Comparison of ENCODE assay signal across 8 mouse cellular contexts in the genomic region with DNA sequence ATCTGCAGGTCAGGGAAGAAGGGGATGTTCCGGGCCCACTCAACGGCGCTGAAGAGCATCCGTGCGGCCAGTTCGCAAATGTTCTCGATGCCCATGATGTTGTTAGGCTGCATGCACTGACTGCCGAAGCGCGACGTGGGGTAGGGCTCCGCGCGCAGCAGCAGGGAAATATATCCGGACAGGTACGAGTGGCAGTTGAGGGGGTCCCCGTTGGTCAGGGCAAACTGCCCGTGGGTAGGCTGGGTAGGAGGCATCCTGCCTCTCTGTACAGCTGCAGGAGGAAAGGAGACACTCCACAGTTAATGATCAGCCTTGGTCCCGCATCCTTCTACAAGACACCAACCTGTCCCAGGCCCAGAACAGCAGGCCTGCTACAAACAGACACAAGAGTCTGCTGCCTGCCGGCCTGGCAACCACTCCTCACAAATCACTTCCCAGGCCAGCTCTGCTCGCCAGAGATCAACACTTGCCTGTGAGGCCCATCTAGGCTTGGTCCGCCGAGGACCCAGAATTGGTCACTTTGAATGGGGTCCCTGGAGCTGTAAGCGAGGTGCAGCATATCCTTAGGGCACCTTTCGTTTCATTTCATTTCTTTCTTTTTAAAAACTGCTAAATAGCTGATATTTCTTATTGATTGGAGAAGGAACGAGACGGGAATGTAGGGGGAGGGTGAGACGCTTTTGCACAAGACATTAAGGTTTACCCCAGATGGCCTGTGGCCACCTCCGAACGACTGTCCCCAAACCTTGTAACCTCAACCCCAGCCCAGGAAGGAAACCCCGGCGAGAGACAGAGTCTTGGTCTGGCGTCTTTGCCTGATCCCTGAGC. TPM values are rescaled to one million over a fixed set of nuclear protein-coding genes. Genes with fewer than 3 reads are reported as not detected.
A peak's percentile ranks its signal among the peaks of the same experiment; 100 is the strongest.
DNase-seq lines count a peak whose midpoint lies in the region; ATAC-seq and TF ChIP-seq lines count a peak whose summit lies in the region.

No protein-coding gene starts in this region.

- peaks cover 9% of the 10 kb centered on the region; the same call in 1 of the 2 replicates for H3K27me3 ChIP-seq in cerebellum, adult 2 months (ENCODE audit: control insufficient read depth, insufficient read depth, low read length)
- peaks cover 56% of the 10 kb centered on the region for H3K27me3 ChIP-seq in midbrain, embryonic 13.5 days

- TF ChIP-seq CTCF in cerebellum, adult 2 months (IDR thresholded peaks at IDR 0.05; ENCODE audit: borderline replicate concordance, insufficient read depth, low read depth, low read length), result no peak

- H3K9ac ChIP-seq in midbrain, embryonic 13.5 days (replicated peaks), result peak overlapping the region; percentile 95

- no peaks in the 10 kb centered on the region for H3K9me3 ChIP-seq in midbrain, embryonic 13.5 days

- ATAC-seq in midbrain, embryonic 13.5 days, result no peak
- ATAC-seq in inflammation-experienced regulatory T-cells, adult 6 months, result no peak

- no peak overlapping the region for H3K27ac ChIP-seq in cerebellum, adult 2 months (ENCODE audit: insufficient read depth, low read length)
- H3K27ac ChIP-seq in midbrain, embryonic 13.5 days, result peak overlapping the region; percentile 99

- peak overlapping the region; percentile 47 for H3K4me3 ChIP-seq in cerebellum, adult 2 months (replicated peaks; ENCODE audit: insufficient read depth, low read depth, low read length)
- peak overlapping the region; percentile 81 for H3K4me3 ChIP-seq in midbrain, embryonic 13.5 days (replicated peaks)

- H3K36me3 ChIP-seq in midbrain, embryonic 13.5 days, result 0 out of 2 replicates have a peak, but pooled peaks cover 9% of the 10 kb centered on the region

- no peaks in the 10 kb centered on the region for H3K4me1 ChIP-seq in cerebellum, adult 2 months (ENCODE audit: control insufficient read depth, insufficient read depth, low read length)
- peaks cover 15% of the 10 kb centered on the region; the same call in 1 of the 2 replicates for H3K4me1 ChIP-seq in midbrain, embryonic 13.5 days (replicated peaks)

- DNase-seq in cerebellum, adult 2 months, result no peak
- no peak for DNase-seq in cerebellum, postnatal 4 days (ENCODE audit: low spot score in 2 of 2)
- DNase-seq in urinary bladder, postnatal 25 days (ENCODE audit: low spot score), result peak; percentile 39
- no peak for DNase-seq in urinary bladder, postnatal 4 days (ENCODE audit: low spot score in 2 of 2)
- peak; percentile 67 to 72 for DNase-seq in kidney, adult 8-10 months
- DNase-seq in left cerebral cortex, adult 8-10 months (ENCODE audit: low spot score in 2 of 2), result no peak

- no peak for TF ChIP-seq POLR2A in cerebellum, adult 2 months (IDR thresholded peaks at IDR 0.05; ENCODE audit: borderline replicate concordance, insufficient read depth, low read length)

- H3K4me2 ChIP-seq in midbrain, embryonic 13.5 days (replicated peaks), result peak overlapping the region; percentile 75

- 29% methylated on average over 33 of the region's 33 CpGs for WGBS in cerebellum, adult 2 months
- under 1% methylated on average over 33 of the region's 33 CpGs for WGBS in midbrain, embryonic 13.5 days

RNA-seq across cellular contexts. Expression of gene Nr2f2, which starts 8.3 kb away (rescaled TPM):
- polyA plus RNA-seq in cerebellum, adult 2 months (2012; rRNA removed), result 25.5 and 28.9 TPM in 2 replicates
- 132 and 143 TPM in 2 replicates for polyA plus RNA-seq in midbrain, embryonic 13.5 days (2015; fragmentation: Nextera tagmentation; extraction: Ambion mirVana)
- polyA plus RNA-seq in inflammation-experienced regulatory T-cells, adult 6 months (2017; shearing (Covaris generic)), result under 1 TPM in 1 of 3 experiments, not detected in 2; 0.32 TPM
- total RNA-seq in left cerebral cortex, adult 8-10 months (2022), result 10 to 100 TPM; 20.1 to 32.6 (median 27.2) TPM

Comparison
In these comparisons a context has a peak if more than half of its experiments do, and no peak if none do; other contexts are left out.
1. DNase-seq: peak in urinary bladder, postnatal 25 days (single experiment) and kidney, adult 8-10 months (2 of 2); none in cerebellum, adult 2 months (0 of 2), cerebellum, postnatal 4 days (0 of 2), urinary bladder, postnatal 4 days (0 of 2) and left cerebral cortex, adult 8-10 months (0 of 2).
2. RNA of gene Nr2f2, which starts 8.3 kb away (polyA plus RNA-seq): 132 to 143 TPM in midbrain, embryonic 13.5 days and 25.5 to 28.9 TPM in cerebellum, adult 2 months; 0.32 TPM in inflammation-experienced regulatory T-cells, adult 6 months; every median in the first group is over 10 times any median in the second.